ENCODE assay signal across 8 mouse cellular contexts in genomic region chr2:93303260-93303584, GRCm38 (mm10). TPM values are rescaled to one million over a fixed set of nuclear protein-coding genes. Genes with fewer than 3 reads are reported as not detected.
A peak's percentile ranks its signal among the peaks of the same experiment; 100 is the strongest.
DNase-seq lines count a peak whose midpoint lies in the region; ATAC-seq and TF ChIP-seq lines count a peak whose summit lies in the region.

No protein-coding gene starts in this region.

- no peak for TF ChIP-seq EP300 in stomach, postnatal 0 days (optimal IDR thresholded peaks at IDR 0.05)

- 0 out of 2 replicates have a peak overlapping the region, but pooled peaks have one; percentile 30 for H3K9ac ChIP-seq in heart, embryonic 11.5 days (ENCODE audit: low read depth, low read length)
- no peak overlapping the region for H3K9ac ChIP-seq in lung, embryonic 15.5 days
- H3K9ac ChIP-seq in limb, embryonic 15.5 days: no peak overlapping the region
- H3K9ac ChIP-seq in stomach, postnatal 0 days (ENCODE audit: low read length): no peak overlapping the region

- no peak for ATAC-seq in heart, embryonic 11.5 days (replicated peaks; ENCODE audit: insufficient number of reproducible peaks, low FRiP score, low TSS enrichment)
- ATAC-seq in lung, embryonic 15.5 days (ENCODE audit: borderline replicate concordance, extremely low read depth, low FRiP score, low TSS enrichment): no peak; the same call in 1 of the 2 replicates
- no peak; the same call in 1 of the 2 replicates for ATAC-seq in limb, embryonic 15.5 days (ENCODE audit: insufficient number of reproducible peaks, low FRiP score, low TSS enrichment, low read depth)
- ATAC-seq in stomach, postnatal 0 days (ENCODE audit: low FRiP score, low TSS enrichment): no peak

- no peak overlapping the region for H3K4me2 ChIP-seq in heart, embryonic 11.5 days
- no peak overlapping the region for H3K4me2 ChIP-seq in lung, embryonic 15.5 days
- no peak overlapping the region for H3K4me2 ChIP-seq in limb, embryonic 15.5 days
- H3K4me2 ChIP-seq in stomach, postnatal 0 days (replicated peaks; ENCODE audit: low read depth): no peak overlapping the region

- peak overlapping the region; percentile 94 for H3K27ac ChIP-seq in heart, embryonic 11.5 days (ENCODE audit: low read depth, low read length)
- H3K27ac ChIP-seq in lung, embryonic 15.5 days: peak overlapping the region; percentile 67
- peak overlapping the region; percentile 57 for H3K27ac ChIP-seq in limb, embryonic 15.5 days
- peak overlapping the region; percentile 13; the same call in 1 of the 2 replicates for H3K27ac ChIP-seq in stomach, postnatal 0 days (replicated peaks)

- H3K9me3 ChIP-seq in heart, embryonic 11.5 days (replicated peaks; ENCODE audit: control insufficient read depth, low read length): no peaks in the 10 kb centered on the region
- H3K9me3 ChIP-seq in lung, embryonic 15.5 days: no peaks in the 10 kb centered on the region
- no peaks in the 10 kb centered on the region for H3K9me3 ChIP-seq in limb, embryonic 15.5 days
- H3K9me3 ChIP-seq in stomach, postnatal 0 days (ENCODE audit: control insufficient read depth, low read length): no peaks in the 10 kb centered on the region

- H3K4me3 ChIP-seq in heart, embryonic 11.5 days (ENCODE audit: low read depth, low read length): no peak overlapping the region
- no peak overlapping the region for H3K4me3 ChIP-seq in lung, embryonic 15.5 days
- no peak overlapping the region for H3K4me3 ChIP-seq in limb, embryonic 15.5 days
- no peak overlapping the region for H3K4me3 ChIP-seq in stomach, postnatal 0 days (ENCODE audit: low read depth, low read length)

- peaks cover 31% of the 10 kb centered on the region for H3K4me1 ChIP-seq in heart, embryonic 11.5 days (ENCODE audit: control insufficient read depth, insufficient read depth, low read length)
- H3K4me1 ChIP-seq in lung, embryonic 15.5 days: peaks cover 21% of the 10 kb centered on the region
- H3K4me1 ChIP-seq in limb, embryonic 15.5 days: peaks cover 12% of the 10 kb centered on the region
- no peaks in the 10 kb centered on the region for H3K4me1 ChIP-seq in stomach, postnatal 0 days (replicated peaks; ENCODE audit: control insufficient read depth, insufficient read depth)

- WGBS in heart, embryonic 11.5 days (ENCODE audit: insufficient replicate concordance): 57% methylated on average over 5 of the region's 5 CpGs
- 50% methylated on average over 5 of the region's 5 CpGs for WGBS in lung, embryonic 15.5 days
- 73% methylated on average over 5 of the region's 5 CpGs for WGBS in limb, embryonic 15.5 days
- WGBS in stomach, postnatal 0 days: 69% methylated on average over 5 of the region's 5 CpGs

- no peaks in the 10 kb centered on the region for H3K27me3 ChIP-seq in heart, embryonic 11.5 days (ENCODE audit: control insufficient read depth, insufficient read depth, low read length)
- H3K27me3 ChIP-seq in lung, embryonic 15.5 days: no peaks in the 10 kb centered on the region
- H3K27me3 ChIP-seq in limb, embryonic 15.5 days: no peaks in the 10 kb centered on the region
- H3K27me3 ChIP-seq in stomach, postnatal 0 days (ENCODE audit: control insufficient read depth, insufficient read depth, low read length): no peaks in the 10 kb centered on the region

- 0 out of 2 replicates have a peak, but pooled peaks cover 3% of the 10 kb centered on the region for H3K36me3 ChIP-seq in heart, embryonic 11.5 days (ENCODE audit: control insufficient read depth, insufficient read depth, low read length)
- no peaks in the 10 kb centered on the region for H3K36me3 ChIP-seq in lung, embryonic 15.5 days
- no peaks in the 10 kb centered on the region for H3K36me3 ChIP-seq in limb, embryonic 15.5 days
- H3K36me3 ChIP-seq in stomach, postnatal 0 days (ENCODE audit: control insufficient read depth, insufficient read depth, low read length): no peaks in the 10 kb centered on the region

- TF ChIP-seq CTCF in stomach, postnatal 0 days (IDR thresholded peaks at IDR 0.05; ENCODE audit: low read depth): no peak

- DNase-seq in heart, adult 9 months (ENCODE audit: low spot score in 2 of 2): no peak
- DNase-seq in lung, postnatal 14 days: no peak
- no peak for DNase-seq in stomach, postnatal 0 days (ENCODE audit: low spot score)
- no peak for DNase-seq in adrenal gland, adult 18-20 months (ENCODE audit: low spot score in 2 of 2)
- DNase-seq in spleen, adult 18-20 months: no peak

RNA-seq across cellular contexts. Expression of gene Tspan18, which starts 31.1 kb away (rescaled TPM):
- 75.5 and 84.5 TPM in 2 replicates for polyA plus RNA-seq in heart, embryonic 11.5 days (2014; fragmentation: Nextera tagmentation; extraction: Ambion mirVana)
- polyA plus RNA-seq in lung, embryonic 15.5 days (2015; fragmentation: Nextera tagmentation; extraction: Ambion mirVana): 25.4 and 29.0 TPM in 2 replicates
- polyA plus RNA-seq in limb, embryonic 15.5 days (2015; fragmentation: Nextera tagmentation; extraction: Ambion mirVana): 18.8 and 24.0 TPM in 2 replicates
- 8.2 and 8.7 TPM in 2 replicates for polyA plus RNA-seq in stomach, postnatal 0 days (2015; fragmentation: Nextera tagmentation; extraction: Ambion mirVana)
- total RNA-seq in adrenal gland, adult 18-20 months (2021): 10 to 100 TPM; 43.8 to 79.6 TPM

Comparison
In these comparisons a context has a peak if more than half of its experiments do, and no peak if none do; other contexts are left out.
1. H3K27ac ChIP-seq: peak in every context shown above with its lines; median percentile 94 in heart, embryonic 11.5 days; 67 in lung, embryonic 15.5 days; 57 in limb, embryonic 15.5 days; 13 in stomach, postnatal 0 days.